Mouse (Mus musculus) heart, adult 2 months (tissue): ENCODE measurements at regions not wholly inside any gene's neighbourhood (a gene's known extent, or its start where the extent isn't known, plus 50 kb on each side); places are given as distances from the start of the nearest gene placed in this dataset.

Experiments
- CTCF ChIP-seq: fragments of 200-600 bp; IDR thresholded peaks from 2 replicates; pipeline ENCODE4 v1.8.1; 2022; ENCODE audit warnings: antibody characterized with exemption, mild to moderate bottlenecking, moderate library complexity
- POLR2A ChIP-seq: fragments of 200-500 bp; IDR thresholded peaks from 2 replicates; pipeline ENCODE4 v1.6.1; 2011; ENCODE audit warnings: mild to moderate bottlenecking, low read depth, low read length, control low read depth; ENCODE audit not compliant: insufficient read depth

GRCm38 (mm10) chr1:73230611-73231010 lies 214.9 kb upstream of the Tnp1 start:
- TF ChIP-seq CTCF (no peak), POLR2A (no peak)
